Mouse (Mus musculus) heart, embryonic 10.5 days (tissue): ENCODE measurements at regions not wholly inside any gene's neighbourhood (a gene's known extent, or its start where the extent isn't known, plus 50 kb on each side); places are given as distances from the start of the nearest gene placed in this dataset.

Experiments used
- DNase-seq: peaks from one replicate; pipeline ENCODE4 v3.0.0-alpha.2; 2017; ENCODE audit warnings: low spot score
- H3K27ac ChIP-seq: fragments of 300-500 bp; sonication (generic); 2 replicates; pipeline ENCODE4 v1.5.1; 2016; ENCODE audit warnings: mild to moderate bottlenecking
- H3K27me3 ChIP-seq: fragments of 300-500 bp; sonication (generic); 2 replicates; pipeline ENCODE4 v1.6.1; 2016; ENCODE audit warnings: mild to moderate bottlenecking; ENCODE audit not compliant: poor library complexity, insufficient read depth, severe bottlenecking
- H3K36me3 ChIP-seq: fragments of 300-500 bp; sonication (generic); 2 replicates; pipeline ENCODE4 v1.6.1; 2016; ENCODE audit warnings: mild to moderate bottlenecking, moderate library complexity
- H3K4me1 ChIP-seq: fragments of 300-500 bp; sonication (generic); 2 replicates; pipeline ENCODE4 v1.6.1; 2016; ENCODE audit warnings: mild to moderate bottlenecking
- H3K4me3 ChIP-seq: fragments of 300-500 bp; sonication (generic); 2 replicates; pipeline ENCODE4 v1.5.1; 2016; ENCODE audit warnings: mild to moderate bottlenecking, moderate library complexity
- H3K9me3 ChIP-seq: fragments of 300-500 bp; sonication (generic); 2 replicates; pipeline ENCODE4 v1.6.1; 2016; ENCODE audit warnings: mild to moderate bottlenecking, moderate library complexity
- WGBS: fragments of 180-500 bp; shearing (Covaris S2); methylation state at CpG from one replicate; pipeline ENCODE4 v1.1.7; 2016; 5-methylcytosine and 5-hydroxymethylcytosine counted together

DNA sequence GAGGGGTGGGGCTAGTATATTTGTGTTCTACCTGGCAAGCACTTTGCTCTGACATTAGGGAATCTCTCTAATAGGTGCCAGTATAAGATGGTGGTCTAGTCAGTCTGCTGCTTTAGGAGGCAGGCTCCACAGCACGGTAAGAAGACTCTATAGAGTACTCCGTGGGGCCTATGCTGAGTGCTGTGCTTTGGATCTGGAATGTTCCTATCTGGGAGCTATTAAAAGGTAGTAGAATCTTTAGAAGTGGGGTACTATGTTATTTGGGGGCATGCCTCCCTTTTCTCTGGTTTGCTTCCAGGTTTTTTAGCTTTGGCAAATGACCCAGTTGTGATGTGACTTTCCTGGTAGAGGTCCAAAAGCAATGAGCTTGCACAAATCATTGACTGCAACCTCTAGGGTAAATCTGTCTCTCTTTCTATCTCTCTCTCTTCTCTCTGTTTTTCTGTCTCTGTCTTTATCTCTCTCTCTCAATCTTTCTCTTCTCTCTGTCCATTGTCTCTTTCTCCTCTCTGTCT is 208.6 kb upstream of the Camk1g start:
- no peak overlapping the region for H3K27ac ChIP-seq
- no peaks in the 10 kb centered on the region for H3K9me3 ChIP-seq
- no peaks in the 10 kb centered on the region for H3K36me3 ChIP-seq

GRCm38 (mm10) chr1:193577821-193578220 is 207.7 kb upstream of the Camk1g start:
- WGBS = 88% methylated on average over 2 of the region's 2 CpGs
- H3K4me1 ChIP-seq = peaks cover 23% of the 10 kb centered on the region
- H3K4me3 ChIP-seq = no peak overlapping the region
- DNase-seq = no peak
- H3K27ac ChIP-seq = no peak overlapping the region
- no peaks in the 10 kb centered on the region for H3K9me3 ChIP-seq
- peaks cover 9% of the 10 kb centered on the region; the same call in 1 of the 2 replicates for H3K27me3 ChIP-seq
- H3K36me3 ChIP-seq = no peaks in the 10 kb centered on the region

More for the DNA sequence above, 208.6 kb upstream of the Camk1g start:
- peaks cover 23% of the 10 kb centered on the region for H3K4me1 ChIP-seq
- H3K27me3 ChIP-seq = peaks cover 9% of the 10 kb centered on the region; the same call in 1 of the 2 replicates
- WGBS = 83% methylated on average over 2 of the region's 2 CpGs
- DNase-seq = no peak
- no peak overlapping the region for H3K4me3 ChIP-seq

DNA sequence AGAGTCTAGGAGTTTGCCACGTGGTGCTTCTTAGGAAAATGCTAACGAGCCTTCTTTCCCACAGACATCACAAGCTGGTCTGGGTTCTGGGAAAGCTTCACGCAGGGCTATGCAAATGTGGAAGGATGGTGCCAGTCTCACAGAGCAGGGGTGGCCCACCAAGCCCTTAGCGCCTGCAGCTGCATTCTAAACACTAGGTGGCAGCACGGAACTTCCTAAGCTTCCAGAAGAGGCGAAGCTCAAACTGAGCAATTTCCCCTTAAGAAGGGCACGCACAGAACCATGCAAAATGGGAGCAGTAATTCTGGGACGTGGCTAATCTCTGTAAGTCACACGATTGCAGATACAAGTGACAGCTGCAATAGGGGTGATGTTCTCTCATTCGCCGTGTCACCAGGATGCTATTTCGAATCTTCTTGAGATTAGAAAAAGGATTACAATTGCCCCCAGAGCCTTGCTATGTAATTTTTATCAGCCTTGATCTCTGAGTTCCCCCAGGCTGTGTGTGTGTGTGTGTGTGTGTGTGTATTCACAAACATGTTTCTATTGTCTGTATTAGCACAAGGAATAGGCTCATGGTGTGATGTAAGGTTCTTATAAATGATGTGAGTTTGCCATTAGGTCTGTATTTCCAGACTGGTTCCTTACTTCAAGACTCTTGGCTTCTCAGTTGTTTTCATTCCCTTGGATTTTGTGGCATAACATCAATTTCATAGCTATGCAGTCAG is 206.1 kb upstream of the Camk1g start:
- 8% methylated on average over 12 of the region's 12 CpGs for WGBS
- H3K9me3 ChIP-seq = no peaks in the 10 kb centered on the region
- H3K4me3 ChIP-seq = no peak overlapping the region
- DNase-seq = peak; percentile 83
- H3K4me1 ChIP-seq = peaks cover 22% of the 10 kb centered on the region
- peaks cover 14% of the 10 kb centered on the region; the same call in 1 of the 2 replicates for H3K27me3 ChIP-seq
- H3K27ac ChIP-seq = no peak overlapping the region
- no peaks in the 10 kb centered on the region for H3K36me3 ChIP-seq

GRCm38 (mm10) chr1:193572827-193573226 is 202.7 kb upstream of the Camk1g start:
- 60% methylated on average over 2 of the region's 2 CpGs for WGBS
- no peak overlapping the region for H3K27ac ChIP-seq
- H3K36me3 ChIP-seq = no peaks in the 10 kb centered on the region
- peaks cover 27% of the 10 kb centered on the region; the same call in 1 of the 2 replicates for H3K27me3 ChIP-seq
- no peak overlapping the region for H3K4me3 ChIP-seq
- H3K9me3 ChIP-seq = no peaks in the 10 kb centered on the region
- no peak for DNase-seq
- 0 out of 2 replicates have a peak, but pooled peaks cover 7% of the 10 kb centered on the region for H3K4me1 ChIP-seq

GRCm38 (mm10) chr1:193572411-193572810 is 202.3 kb upstream of the Camk1g start:
- H3K27ac ChIP-seq = no peak overlapping the region
- H3K4me3 ChIP-seq = no peak overlapping the region
- DNase-seq = no peak
- H3K36me3 ChIP-seq = no peaks in the 10 kb centered on the region
- no peaks in the 10 kb centered on the region for H3K9me3 ChIP-seq
- 0 out of 2 replicates have a peak, but pooled peaks cover 7% of the 10 kb centered on the region for H3K4me1 ChIP-seq
- peaks cover 24% of the 10 kb centered on the region; the same call in 1 of the 2 replicates for H3K27me3 ChIP-seq
- 90% methylated on average over 3 of the region's 3 CpGs for WGBS

DNA sequence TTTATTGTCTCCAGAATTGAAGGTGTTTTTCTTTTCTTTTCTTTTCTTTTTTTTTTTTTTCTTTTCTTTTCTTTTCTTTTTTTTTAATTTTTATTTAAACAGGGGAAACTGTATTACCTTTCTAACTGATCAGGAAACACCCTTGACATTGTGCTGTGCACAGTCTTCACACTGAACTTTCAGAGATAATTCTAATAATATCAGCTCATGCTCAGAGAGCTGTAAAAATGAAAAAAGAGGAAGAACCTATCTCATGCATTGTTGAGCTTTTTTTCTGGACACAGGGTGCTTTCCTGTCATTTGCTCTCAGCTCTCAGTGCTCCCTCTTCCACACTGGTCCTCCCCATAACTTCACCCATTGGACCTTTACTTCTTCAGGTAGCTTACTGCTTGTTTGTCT is 201.0 kb upstream of the Camk1g start:
- Histone ChIP-seq H3K27ac (no peak overlapping the region), H3K9me3 (no peaks in the 10 kb centered on the region), H3K4me1 (0 out of 2 replicates have a peak, but pooled peaks cover 5% of the 10 kb centered on the region), H3K4me3 (no peak overlapping the region), H3K36me3 (no peaks in the 10 kb centered on the region), H3K27me3 (peaks cover 23% of the 10 kb centered on the region; the same call in 1 of the 2 replicates)
- DNase-seq = no peak

GRCm38 (mm10) chr1:193568586-193569174 is 198.6 kb upstream of the Camk1g start:
- DNase-seq = no peak
- Histone ChIP-seq H3K4me1 (0 out of 2 replicates have a peak, but pooled peaks cover 3% of the 10 kb centered on the region), H3K27ac (no peak overlapping the region), H3K4me3 (no peak overlapping the region), H3K9me3 (no peaks in the 10 kb centered on the region), H3K36me3 (no peaks in the 10 kb centered on the region), H3K27me3 (peaks cover 25% of the 10 kb centered on the region; the same call in 1 of the 2 replicates)
- WGBS = 50% methylated on average over 4 of the region's 4 CpGs

DNA sequence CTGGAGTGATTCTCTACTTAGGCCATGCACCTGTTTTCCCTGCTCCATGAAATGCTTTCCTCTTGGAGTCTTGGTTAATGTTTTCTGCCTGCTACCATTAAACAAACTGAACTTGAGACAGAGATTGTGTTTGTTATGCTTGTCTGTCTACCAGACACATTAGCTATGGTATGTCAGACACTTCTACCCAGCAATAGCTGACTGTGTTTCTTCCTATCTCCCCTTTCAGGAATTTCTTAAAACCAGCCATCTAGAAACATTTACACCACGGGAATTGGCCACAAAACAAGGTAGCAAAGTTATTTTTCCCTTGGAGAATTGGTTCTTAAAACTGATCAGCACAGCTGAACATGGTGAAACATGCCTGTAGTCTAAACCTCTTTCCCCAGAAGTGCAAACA is 197.1 kb upstream of the Camk1g start:
- H3K4me1 ChIP-seq = 0 out of 2 replicates have a peak, but pooled peaks cover 3% of the 10 kb centered on the region
- no peaks in the 10 kb centered on the region for H3K9me3 ChIP-seq
- peaks cover 24% of the 10 kb centered on the region; the same call in 1 of the 2 replicates for H3K27me3 ChIP-seq
- no peaks in the 10 kb centered on the region for H3K36me3 ChIP-seq
- 47% methylated on average over 1 of the region's 1 CpGs for WGBS
- no peak overlapping the region for H3K27ac ChIP-seq
- DNase-seq = no peak
- H3K4me3 ChIP-seq = no peak overlapping the region

- Histone ChIP-seq H3K9me3 (no peaks in the 10 kb centered on the region), H3K36me3 (no peaks in the 10 kb centered on the region), H3K4me1 (no peaks in the 10 kb centered on the region), H3K27me3 (peaks cover 23% of the 10 kb centered on the region), H3K27ac (no peak overlapping the region), H3K4me3 (no peak overlapping the region)
- 78% methylated on average over 3 of the region's 3 CpGs for WGBS
- DNase-seq = no peak
These were observed 194.1 kb upstream of the Camk1g start for GRCm38 (mm10) chr1:193564225-193564624.

DNA sequence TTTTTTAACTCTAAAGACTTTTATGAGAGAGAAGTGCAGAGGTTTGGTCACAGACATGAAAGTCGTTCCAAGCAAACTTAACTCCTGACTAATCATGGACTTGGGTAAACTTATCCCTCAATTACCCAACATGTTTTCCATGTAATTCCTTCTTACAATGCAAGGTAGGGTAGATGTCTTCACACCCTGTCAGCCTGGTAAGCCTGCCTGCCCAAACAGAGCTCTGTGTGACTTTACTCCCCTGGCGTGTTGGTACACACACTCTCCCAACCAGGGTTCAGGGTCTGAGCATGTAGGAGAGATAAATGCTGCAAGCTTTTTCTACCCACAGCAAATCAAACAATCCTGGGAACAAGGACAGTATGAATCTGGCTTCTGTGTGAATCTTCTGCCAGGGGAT is 192.1 kb upstream of the Camk1g start:
- peaks cover 11% of the 10 kb centered on the region for H3K27me3 ChIP-seq
- no peaks in the 10 kb centered on the region for H3K36me3 ChIP-seq
- H3K9me3 ChIP-seq = no peaks in the 10 kb centered on the region
- no peak overlapping the region for H3K4me3 ChIP-seq
- H3K4me1 ChIP-seq = peaks cover 11% of the 10 kb centered on the region
- H3K27ac ChIP-seq = no peak overlapping the region
- no peak for DNase-seq
- 78% methylated on average over 2 of the region's 2 CpGs for WGBS

GRCm38 (mm10) chr1:193558122-193558521 is 188.0 kb upstream of the Camk1g start:
- Histone ChIP-seq H3K4me1 (peaks cover 11% of the 10 kb centered on the region), H3K27me3 (peaks cover 23% of the 10 kb centered on the region), H3K9me3 (no peaks in the 10 kb centered on the region), H3K36me3 (no peaks in the 10 kb centered on the region), H3K4me3 (no peak overlapping the region), H3K27ac (no peak overlapping the region)
- WGBS = 4% methylated on average over 4 of the region's 4 CpGs
- no peak for DNase-seq

DNA sequence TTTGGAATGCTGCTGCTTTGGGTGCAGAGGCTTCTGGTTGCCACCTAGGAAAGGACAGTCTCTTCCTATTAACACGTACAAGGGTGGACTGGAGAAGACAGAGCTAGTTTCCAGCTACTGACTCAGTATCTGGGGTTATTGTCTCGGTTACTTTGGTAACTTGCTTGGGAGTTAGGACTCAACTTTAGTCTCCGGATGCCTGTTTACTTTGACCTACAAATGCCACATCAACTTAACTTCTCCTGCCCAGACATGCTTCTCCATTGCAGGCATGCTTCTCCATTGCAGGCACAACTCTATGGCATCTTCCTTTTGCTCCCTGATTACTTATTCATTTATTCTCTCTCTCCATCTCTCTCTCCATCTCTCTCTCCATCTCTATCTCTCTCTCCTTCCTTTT is 184.6 kb upstream of the Camk1g start:
- no peaks in the 10 kb centered on the region for H3K36me3 ChIP-seq
- WGBS = 87% methylated on average over 3 of the region's 3 CpGs
- H3K9me3 ChIP-seq = no peaks in the 10 kb centered on the region
- H3K27ac ChIP-seq = no peak overlapping the region
- peaks cover 23% of the 10 kb centered on the region for H3K27me3 ChIP-seq
- no peak for DNase-seq
- no peak overlapping the region for H3K4me3 ChIP-seq
- peaks cover 29% of the 10 kb centered on the region for H3K4me1 ChIP-seq

DNA sequence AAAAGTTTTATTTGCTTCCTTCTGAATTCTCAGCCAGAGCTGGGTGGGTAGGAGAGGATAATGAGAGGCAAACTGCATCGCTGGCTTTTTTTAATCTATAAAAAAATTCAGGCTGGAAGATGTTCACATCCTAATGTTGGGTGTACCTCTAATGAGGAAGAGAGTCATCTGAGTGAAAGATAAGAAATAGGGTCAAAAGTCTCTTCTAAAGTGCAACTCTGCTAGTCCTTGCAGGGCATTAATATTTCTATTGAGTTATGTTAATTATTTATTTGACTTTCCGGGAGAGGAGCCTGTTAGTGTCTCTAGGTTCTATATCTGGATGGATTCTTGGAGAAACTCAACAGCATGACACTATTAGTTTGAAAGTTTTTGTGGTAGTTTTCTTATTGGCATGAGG is 182.2 kb upstream of the Camk1g start:
- Histone ChIP-seq H3K4me1 (peaks cover 18% of the 10 kb centered on the region), H3K27ac (no peak overlapping the region), H3K4me3 (no peak overlapping the region), H3K9me3 (no peaks in the 10 kb centered on the region), H3K27me3 (peaks cover 27% of the 10 kb centered on the region), H3K36me3 (no peaks in the 10 kb centered on the region)
- WGBS = 83% methylated on average over 2 of the region's 2 CpGs
- DNase-seq = no peak
